ENCODE assay signal across 7 mouse cellular contexts in the genomic region with DNA sequence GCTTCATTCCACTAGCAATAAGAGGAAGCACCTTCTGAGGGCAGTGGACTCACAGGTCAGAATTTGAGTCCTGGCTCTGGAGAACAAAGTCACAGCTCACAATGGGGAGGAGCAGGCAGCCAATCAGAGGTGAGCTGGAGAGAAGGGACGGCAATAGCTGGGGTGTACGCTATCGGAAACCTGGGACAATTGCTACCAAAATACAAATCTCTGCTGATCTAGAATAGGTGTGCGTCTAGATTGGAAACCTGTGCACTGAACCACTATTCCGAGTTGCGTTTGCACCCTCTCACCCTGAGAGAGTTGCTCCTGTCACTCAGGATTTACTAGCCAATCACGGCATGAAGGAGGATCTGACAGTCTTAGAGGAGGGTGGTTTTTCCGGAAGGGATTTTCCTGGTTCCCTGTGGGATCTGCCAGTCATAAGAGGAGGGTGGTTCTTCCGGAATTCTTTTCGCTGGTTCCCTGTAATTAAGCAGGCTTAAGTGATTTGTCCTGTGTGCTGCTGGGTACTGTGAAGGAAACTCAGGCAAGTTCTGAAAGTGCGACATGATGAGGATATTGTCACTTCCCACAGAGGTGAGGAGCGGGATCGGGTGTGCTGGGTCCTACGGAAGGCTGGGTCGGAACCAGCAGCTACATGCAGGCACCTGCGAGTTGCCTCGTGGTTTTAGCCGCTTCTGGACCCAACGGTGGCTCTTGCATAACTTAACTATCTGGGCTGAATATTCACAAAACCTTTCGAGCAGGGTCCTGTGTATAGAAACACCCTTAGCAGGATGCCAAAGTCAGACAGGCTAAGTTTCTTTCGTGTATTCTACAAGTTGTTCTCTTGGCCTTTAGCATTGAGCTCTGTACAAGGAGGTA. TPM values are rescaled to one million over a fixed set of nuclear protein-coding genes. Genes with fewer than 3 reads are reported as not detected.
DNase-seq lines count a peak whose midpoint lies in the region; ATAC-seq and TF ChIP-seq lines count a peak whose summit lies in the region.
"Not testable (repeated sequence)": the region's sequence is repeated elsewhere in the genome, so short reads cannot be mapped to it uniquely, and the experiment has no call there.

A gene (plus strand): TSS at position 486 of the 867 bp plus-strand sequence.

- H3K4me2 ChIP-seq in embryonic facial prominence, embryonic 14.5 days (ENCODE audit: low read depth, low read length): peak within 1 kb of the TSS; percentile 52
- H3K4me2 ChIP-seq in intestine, postnatal 0 days (replicated peaks; ENCODE audit: low read depth): peak within 1 kb of the TSS; percentile 59

- intact Hi-C loops in left cerebral cortex, postnatal 10 days (cut with DNase I): not testable (repeated sequence)

- H3K79me2 ChIP-seq in macrophage (ENCODE audit: inconsistent target): not testable (repeated sequence)

- peak within 1 kb of the TSS; percentile 52 for H3K4me3 ChIP-seq in embryonic facial prominence, embryonic 14.5 days (ENCODE audit: low read depth, low read length)
- peak within 1 kb of the TSS; percentile 49 for H3K4me3 ChIP-seq in intestine, postnatal 0 days (ENCODE audit: low read depth, low read length)
- peak within 1 kb of the TSS; percentile 11; the same call in 1 of the 2 replicates for H3K4me3 ChIP-seq in macrophage (ENCODE audit: inconsistent target)

- not testable (repeated sequence) for TF ChIP-seq CTCF in intestine, postnatal 0 days (IDR thresholded peaks at IDR 0.05; ENCODE audit: low read depth)

- H3K36me3 ChIP-seq in embryonic facial prominence, embryonic 14.5 days (ENCODE audit: control insufficient read depth, insufficient read depth, low read length); intestine, postnatal 0 days (ENCODE audit: control insufficient read depth, insufficient read depth); macrophage (ENCODE audit: inconsistent target): not testable (repeated sequence)

- WGBS in embryonic facial prominence, embryonic 14.5 days: 0% methylated on average over 15 of the region's 21 CpGs
- whole genome bisulfite sequencing in intestine, postnatal 0 days: 1% methylated on average over 16 of the region's 21 CpGs
- WGBS in macrophage (ENCODE audit: missing documents): 1% methylated on average over 10 of the region's 21 CpGs

- DNase-seq in brain, adult 2 months (ENCODE audit: low read depth, low spot score): peak; percentile 96
- DNase-seq in embryonic facial prominence, embryonic 14.5 days (ENCODE audit: low spot score): peak; percentile 96
- DNase-seq in heart, adult 11 months: peak; percentile 100
- peak; percentile 83 to 90 for DNase-seq in left cerebral cortex, postnatal 10 days (ENCODE audit: extremely low spot score in 1 of 2, low spot score in 2 of 2)
- DNase-seq in right cerebral cortex, postnatal 10 days (ENCODE audit: low spot score in 2 of 2): peak; percentile 91 to 95

- H3K27ac ChIP-seq in embryonic facial prominence, embryonic 14.5 days (replicated peaks; ENCODE audit: low read depth, low read length): 0 out of 2 replicates have a peak within 1 kb of the TSS, but pooled peaks have one; percentile 5
- H3K27ac ChIP-seq in intestine, postnatal 0 days (ENCODE audit: low read depth, low read length); macrophage: not testable (repeated sequence)

- peak within 1 kb of the TSS; percentile 61 for H3K9ac ChIP-seq in embryonic facial prominence, embryonic 14.5 days (ENCODE audit: low read depth, low read length)
- H3K9ac ChIP-seq in intestine, postnatal 0 days (ENCODE audit: low read depth, low read length): not testable (repeated sequence)

- not testable (repeated sequence) for H3K27me3 ChIP-seq in embryonic facial prominence, embryonic 14.5 days (replicated peaks; ENCODE audit: control insufficient read depth, insufficient read depth, low read length); intestine, postnatal 0 days (replicated peaks; ENCODE audit: control insufficient read depth, insufficient read depth, low read length)

- not testable (repeated sequence) for H3K4me1 ChIP-seq in embryonic facial prominence, embryonic 14.5 days (ENCODE audit: control insufficient read depth, insufficient read depth, low read length); intestine, postnatal 0 days (replicated peaks; ENCODE audit: control insufficient read depth, insufficient read depth, low read length)

- ATAC-seq in embryonic facial prominence, embryonic 14.5 days (ENCODE audit: low read depth): peak; percentile 100
- peak; percentile 100 for ATAC-seq in intestine, postnatal 0 days

- H3K9me3 ChIP-seq in embryonic facial prominence, embryonic 14.5 days (ENCODE audit: control insufficient read depth, low read length); intestine, postnatal 0 days (ENCODE audit: control insufficient read depth): not testable (repeated sequence)

RNA-seq across cellular contexts. Expression of the gene that starts here (rescaled TPM):
- 5.2 and 6.8 TPM in 2 replicates for polyA plus RNA-seq in embryonic facial prominence, embryonic 14.5 days (2014; fragmentation: Nextera tagmentation; extraction: Ambion mirVana)
- 1.9 and 2.3 TPM in 2 replicates for polyA plus RNA-seq in intestine, postnatal 0 days (2015; fragmentation: Nextera tagmentation; extraction: Ambion mirVana)
- 1 to 10 TPM; 5.8 to 6.4 TPM for total RNA-seq in left cerebral cortex, postnatal 10 days (2021)
- total RNA-seq in macrophage (2018; cell fraction: chromatin; rRNA removed): 1 to 10 TPM in 10 of 26 experiments, under 1 TPM in 7, not detected in 9; 0.33 to 3.0 (median 1.6) TPM
- total RNA-seq in macrophage (2018; cell fraction: cytosol; rRNA removed): 1 to 10 TPM in 16 of 26 experiments, under 1 TPM in 10; 0.28 to 1.7 (median 1.1) TPM
- 1 to 10 TPM in 8 of 26 experiments, under 1 TPM in 11, not detected in 7; 0.31 to 4.4 (median 0.86) TPM for total RNA-seq in macrophage (2018; cell fraction: nucleus; rRNA removed)
- polyA plus RNA-seq in macrophage (2018): 0.68 to 1.8 TPM (median 1.5 TPM) in 3 replicates
